Mouse (Mus musculus) 3134 (cell line): ENCODE measurements around the gene Tns3.

Experiments used
- DNase-seq: peaks from one replicate; pipeline ENCODE4 v3.0.0-alpha.2; 2011; ENCODE audit warnings: low spot score; ENCODE audit not compliant: insufficient read length; ENCODE audit errors: extremely low read depth

The Tns3 gene

GRCm38 (mm10) chr11:8385891-8386405 lies 278.4 kb downstream of the Tns3 start:
- DNase-seq: no peak
